8 mouse cellular contexts compared by ENCODE assay signal in genomic region chr3:27624974-27625591, GRCm38 (mm10).
DNase-seq lines count a peak whose midpoint lies in the region; ATAC-seq and TF ChIP-seq lines count a peak whose summit lies in the region.

No protein-coding gene starts in this region.

- H3K9ac ChIP-seq in forebrain, embryonic 14.5 days (ENCODE audit: low read length), result no peak overlapping the region
- H3K9ac ChIP-seq in liver, embryonic 11.5 days (ENCODE audit: low read depth, low read length), result no peak overlapping the region

- H3K27me3 ChIP-seq in C2C12 (ENCODE audit: control insufficient read depth, insufficient read depth, insufficient read length), result no peaks in the 10 kb centered on the region
- no peaks in the 10 kb centered on the region for H3K27me3 ChIP-seq in forebrain, embryonic 14.5 days (replicated peaks; ENCODE audit: control insufficient read depth, insufficient read depth, low read length)
- no peaks in the 10 kb centered on the region for H3K27me3 ChIP-seq in liver, embryonic 11.5 days (replicated peaks; ENCODE audit: control insufficient read depth, insufficient read depth, low read length)

- no peak overlapping the region for H3ac ChIP-seq in C2C12 (ENCODE audit: control insufficient read depth, insufficient read length, low read depth)

- no peak for TF ChIP-seq CTCF in C2C12 (IDR thresholded peaks at IDR 0.05; ENCODE audit: control insufficient read depth, insufficient read depth, insufficient read length)

- H3K4me1 ChIP-seq in forebrain, embryonic 14.5 days (ENCODE audit: control insufficient read depth, insufficient read depth, low read length), result 0 out of 2 replicates have a peak, but pooled peaks cover 6% of the 10 kb centered on the region
- H3K4me1 ChIP-seq in liver, embryonic 11.5 days (replicated peaks; ENCODE audit: control insufficient read depth, insufficient read depth, low read length), result 0 out of 2 replicates have a peak, but pooled peaks cover 2% of the 10 kb centered on the region

- peaks cover 48% of the 10 kb centered on the region for H3K79me3 ChIP-seq in C2C12 (ENCODE audit: low read depth)

- H3K4me2 ChIP-seq in forebrain, embryonic 14.5 days (ENCODE audit: low read length), result no peak overlapping the region
- no peak overlapping the region for H3K4me2 ChIP-seq in liver, embryonic 11.5 days

- H3K4me3 ChIP-seq in C2C12 (ENCODE audit: insufficient read depth, poor library complexity, severe bottlenecking), result no peak overlapping the region
- H3K4me3 ChIP-seq in forebrain, embryonic 14.5 days (ENCODE audit: low read depth, low read length), result no peak overlapping the region
- H3K4me3 ChIP-seq in liver, embryonic 11.5 days (ENCODE audit: low read depth, low read length), result no peak overlapping the region

- peak; percentile 31 for DNase-seq in gastrocnemius, adult 18-20 months (ENCODE audit: low spot score)
- no peak for DNase-seq in gastrocnemius, postnatal 4 days (ENCODE audit: low spot score in 2 of 2)
- DNase-seq in forebrain, embryonic 14.5 days (ENCODE audit: low spot score), result peak; percentile 63
- no peak for DNase-seq in liver, embryonic 11.5 days (ENCODE audit: low spot score)
- DNase-seq in cerebellum, adult 18-20 months, result no peak

- no peaks in the 10 kb centered on the region for H3K9me3 ChIP-seq in forebrain, embryonic 14.5 days (replicated peaks; ENCODE audit: control insufficient read depth, low read length)
- H3K9me3 ChIP-seq in liver, embryonic 11.5 days (ENCODE audit: control insufficient read depth, low read length), result no peaks in the 10 kb centered on the region

- WGBS in forebrain, embryonic 14.5 days, result 78% methylated on average over 12 of the region's 12 CpGs
- 66% methylated on average over 12 of the region's 12 CpGs for WGBS in liver, embryonic 11.5 days

- peak overlapping the region; percentile 48 for H3K27ac ChIP-seq in forebrain, embryonic 14.5 days (ENCODE audit: low read depth, low read length)
- H3K27ac ChIP-seq in liver, embryonic 11.5 days (ENCODE audit: low read depth, low read length), result no peak overlapping the region

- peaks cover 97% of the 10 kb centered on the region for H3K79me2 ChIP-seq in C2C12 (ENCODE audit: control insufficient read depth, insufficient read depth)

- peaks cover 35% of the 10 kb centered on the region for H3K36me3 ChIP-seq in C2C12 (ENCODE audit: control insufficient read depth, insufficient read depth)
- no peaks in the 10 kb centered on the region for H3K36me3 ChIP-seq in forebrain, embryonic 14.5 days (ENCODE audit: control insufficient read depth, insufficient read depth, low read length)
- no peaks in the 10 kb centered on the region for H3K36me3 ChIP-seq in liver, embryonic 11.5 days (ENCODE audit: control insufficient read depth, insufficient read depth, low read length)

- peak; percentile 35; the same call in 1 of the 2 replicates for ATAC-seq in forebrain, embryonic 14.5 days
- peak; percentile 66 for ATAC-seq in megakaryocyte progenitor cell, adult 5-6 weeks (replicated peaks; ENCODE audit: poor library complexity)
- no peak for ATAC-seq in megakaryocyte-erythroid progenitor cell, adult 5-6 weeks (replicated peaks; ENCODE audit: low FRiP score, low TSS enrichment, poor library complexity, severe bottlenecking)
- ATAC-seq in liver, embryonic 11.5 days (replicated peaks; ENCODE audit: low FRiP score), result no peak

TF ChIP-seq in C2C12, 6 proteins besides CTCF, POLR2A, EP300 and RAD21:
- no peak for TF ChIP-seq USF1 (IDR thresholded peaks at IDR 0.05; ENCODE audit: low read depth)
- TF ChIP-seq MYOG (IDR thresholded peaks at IDR 0.05; ENCODE audit: control insufficient read depth, extremely low read depth, insufficient read length), result no peak
- peak; percentile 49 for TF ChIP-seq CEBPB (IDR thresholded peaks at IDR 0.05; ENCODE audit: low read depth)
- no peak for TF ChIP-seq MYOD1 (IDR thresholded peaks at IDR 0.05; ENCODE audit: control insufficient read depth, insufficient read length, low read depth)
- no peak for TF ChIP-seq FOSL1 (IDR thresholded peaks at IDR 0.05; ENCODE audit: insufficient read depth, low read length, poor library complexity, severe bottlenecking)

Comparison
In these comparisons a context has a peak if more than half of its experiments do, and no peak if none do; other contexts are left out.
1. DNase-seq: peak in gastrocnemius, adult 18-20 months (single experiment) and forebrain, embryonic 14.5 days (single experiment); none in gastrocnemius, postnatal 4 days (0 of 2), liver, embryonic 11.5 days (single experiment) and cerebellum, adult 18-20 months (0 of 2).
2. ATAC-seq: peak in forebrain, embryonic 14.5 days (single experiment) and megakaryocyte progenitor cell, adult 5-6 weeks (single experiment); none in megakaryocyte-erythroid progenitor cell, adult 5-6 weeks (single experiment) and liver, embryonic 11.5 days (single experiment).